Mouse (Mus musculus) heart, embryonic 14.5 days (tissue): ENCODE results near the gene Bcas3. TPM values are rescaled to one million over a fixed set of nuclear protein-coding genes. Genes with fewer than 3 reads are reported as not detected.

Experiments
- ATAC-seq: fragments of 200-750 bp; cut with Nextera tagmentation; 2 replicates; pipeline ENCODE4 v1.8.0; 2017; ENCODE audit warnings: low read depth, moderate TSS enrichment; ENCODE audit not compliant: insufficient number of reproducible peaks, insufficient read depth, low FRiP score
- H3K27ac ChIP-seq, 2 experiments: fragments of 200-500 bp in 1 of 2; fragments of 300-500 bp in 1 of 2; sonication (generic) in 1 of 2; replicated peaks in 1 of 2; 2 replicates each; pipeline ENCODE4 v1.5.1; 2012 to 2014; ENCODE audit warnings: low read depth in 2 of 2, low read length in 2 of 2, control low read depth in 1 of 2, mild to moderate bottlenecking in 1 of 2, mixed read lengths in 1 of 2; ENCODE audit not compliant: control insufficient read depth in 1 of 2, insufficient read depth in 1 of 2
- H3K27me3 ChIP-seq: fragments of 300-500 bp; sonication (generic); 2 replicates; pipeline ENCODE4 v1.6.1; 2014; ENCODE audit warnings: mild to moderate bottlenecking, low read length, control low read depth; ENCODE audit not compliant: control insufficient read depth, insufficient read depth
- H3K36me3 ChIP-seq: fragments of 300-500 bp; sonication (generic); 2 replicates; pipeline ENCODE4 v1.6.1; 2014; ENCODE audit warnings: mild to moderate bottlenecking, control low read depth, low read length, mixed read lengths; ENCODE audit not compliant: control insufficient read depth, insufficient read depth
- H3K4me1 ChIP-seq, 2 experiments: fragments of 200-500 bp in 1 of 2; fragments of 300-500 bp in 1 of 2; sonication (generic) in 1 of 2; 2 replicates each; pipeline ENCODE4 v1.6.1; 2012 to 2014; ENCODE audit warnings: low read length in 2 of 2, control low read depth in 1 of 2, mixed read lengths in 1 of 2; ENCODE audit not compliant: control insufficient read depth in 2 of 2, insufficient read depth in 2 of 2
- H3K4me2 ChIP-seq: fragments of 300-500 bp; sonication (generic); 2 replicates; pipeline ENCODE4 v1.6.1; 2014; ENCODE audit warnings: mild to moderate bottlenecking, low read length
- H3K4me3 ChIP-seq, 2 experiments: fragments of 200-500 bp in 1 of 2; fragments of 300-500 bp in 1 of 2; sonication (generic) in 1 of 2; 2 replicates each; pipeline ENCODE4 v1.5.1; 2012 to 2014; ENCODE audit warnings: low read length in 2 of 2, mild to moderate bottlenecking in 2 of 2, control low read depth in 1 of 2, low read depth in 1 of 2, moderate library complexity in 1 of 2; ENCODE audit not compliant: control insufficient read depth in 1 of 2, insufficient read depth in 1 of 2
- H3K9ac ChIP-seq: fragments of 300-500 bp; sonication (generic); 2 replicates; pipeline ENCODE4 v1.6.1; 2014; ENCODE audit warnings: mild to moderate bottlenecking, low read length
- H3K9me3 ChIP-seq: fragments of 300-500 bp; sonication (generic); 2 replicates; pipeline ENCODE4 v1.6.1; 2016; ENCODE audit warnings: low read length, control low read depth; ENCODE audit not compliant: control insufficient read depth
- WGBS: fragments of 180-500 bp; shearing (Covaris S2); extraction: QIAGEN DNeasy Blood & Tissue Kit; methylation state at CpG from one replicate; pipeline ENCODE4 v1.1.7; 2014; 5-methylcytosine and 5-hydroxymethylcytosine counted together
- polyA plus RNA-seq: library from polyadenylated mRNA; unstranded; fragments of >200 nt; fragmentation: Nextera tagmentation; extraction: Ambion mirVana; gene quantifications from 2 replicates; pipeline ENCODE4 v1.2.1, GENCODE M21; 2014

Bcas3 gene
- polyA plus RNA-seq, 1 experiment from 2014 or later: 22.5 TPM

DNA sequence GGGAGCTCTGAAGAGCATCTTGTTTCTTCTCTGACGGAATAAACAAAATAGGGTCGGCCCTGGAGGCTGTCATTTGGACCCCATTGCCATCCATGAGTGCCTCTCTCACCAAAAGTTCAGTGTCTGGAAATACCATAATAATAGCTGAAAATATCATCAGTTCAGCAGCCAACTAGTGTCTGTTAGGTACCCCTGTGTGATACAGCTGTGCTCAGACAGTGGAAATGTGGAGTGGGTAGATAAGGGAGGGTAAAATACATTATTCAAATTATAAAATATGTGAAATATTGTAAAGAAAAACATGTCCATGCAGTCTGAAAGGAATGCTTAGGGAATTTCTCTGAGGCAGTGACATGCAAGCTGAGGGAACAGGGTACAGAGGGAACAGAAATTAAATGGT is 416.8 kb downstream of the Bcas3 start:
- 80% methylated on average over 2 of the region's 2 CpGs for WGBS
- Histone ChIP-seq H3K36me3 (no peaks in the 10 kb centered on the region), H3K9me3 (no peaks in the 10 kb centered on the region), H3K27me3 (peaks cover 20% of the 10 kb centered on the region), H3K27ac (no peak overlapping the region), H3K4me3 (no peak overlapping the region), H3K4me1 (peaks cover 7 to 8% of the 10 kb centered on the region in 2 experiments), H3K9ac (no peak overlapping the region), H3K4me2 (no peak overlapping the region)
- ATAC-seq: no peak

DNA sequence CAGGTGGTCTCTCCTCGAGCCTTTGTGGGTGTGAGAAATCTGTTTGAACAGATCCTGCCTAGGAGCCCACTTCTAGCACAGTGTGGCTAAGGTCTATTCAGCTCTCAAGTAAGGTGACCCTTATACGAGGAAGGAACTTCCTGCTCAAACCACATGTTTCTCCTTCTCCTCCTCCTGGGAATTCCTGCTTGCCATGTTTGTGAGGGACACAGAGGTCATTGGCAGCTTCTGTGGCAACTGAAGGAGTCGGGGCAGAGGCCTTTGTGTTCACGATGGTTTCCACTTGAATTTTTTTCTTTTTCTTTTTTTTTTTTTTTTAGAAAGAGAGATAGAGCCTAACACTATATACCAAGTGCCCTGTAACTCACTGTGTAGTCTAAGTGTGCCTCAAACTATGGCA is 420.4 kb downstream of the Bcas3 start:
- Histone ChIP-seq H3K36me3 (no peaks in the 10 kb centered on the region), H3K27ac (no peak overlapping the region), H3K4me2 (no peak overlapping the region), H3K9me3 (no peaks in the 10 kb centered on the region), H3K27me3 (peaks cover 24% of the 10 kb centered on the region), H3K4me1 (peaks cover 0 to 4% of the 10 kb centered on the region in 2 experiments; a peak in 1 of 4 replicates), H3K9ac (no peak overlapping the region), H3K4me3 (no peak overlapping the region)
- WGBS: 63% methylated on average over 4 of the region's 4 CpGs
- no peak for ATAC-seq

DNA sequence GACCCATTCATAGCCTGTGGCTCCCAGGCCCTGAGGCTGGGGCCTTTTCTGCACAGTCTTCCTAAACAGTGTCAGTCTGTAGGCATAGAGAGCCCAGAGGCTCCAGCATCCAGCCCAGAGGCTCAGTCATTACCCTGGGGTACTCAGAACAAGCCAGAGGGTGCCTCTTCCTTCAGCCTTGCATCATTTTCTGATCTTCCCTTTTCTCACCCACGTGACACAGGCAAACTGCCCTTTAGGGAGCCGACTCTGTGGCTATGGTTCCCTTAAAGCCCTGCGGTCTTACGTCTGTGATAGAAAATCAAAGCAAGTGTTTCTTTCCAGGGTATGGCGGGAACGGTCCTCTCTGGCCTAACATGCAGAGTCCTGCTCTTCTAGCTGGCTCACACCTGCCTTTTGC is 421.7 kb downstream of the Bcas3 start:
- no peak overlapping the region for H3K4me3 ChIP-seq
- no peaks in the 10 kb centered on the region for H3K36me3 ChIP-seq
- no peak overlapping the region for H3K9ac ChIP-seq
- no peak for ATAC-seq
- H3K27ac ChIP-seq: no peak overlapping the region
- H3K27me3 ChIP-seq: peaks cover 34% of the 10 kb centered on the region
- no peak overlapping the region for H3K4me2 ChIP-seq
- WGBS: 76% methylated on average over 6 of the region's 6 CpGs
- H3K9me3 ChIP-seq: no peaks in the 10 kb centered on the region
- peaks cover 0 to 4% of the 10 kb centered on the region in 2 experiments; a peak in 1 of 4 replicates for H3K4me1 ChIP-seq

DNA sequence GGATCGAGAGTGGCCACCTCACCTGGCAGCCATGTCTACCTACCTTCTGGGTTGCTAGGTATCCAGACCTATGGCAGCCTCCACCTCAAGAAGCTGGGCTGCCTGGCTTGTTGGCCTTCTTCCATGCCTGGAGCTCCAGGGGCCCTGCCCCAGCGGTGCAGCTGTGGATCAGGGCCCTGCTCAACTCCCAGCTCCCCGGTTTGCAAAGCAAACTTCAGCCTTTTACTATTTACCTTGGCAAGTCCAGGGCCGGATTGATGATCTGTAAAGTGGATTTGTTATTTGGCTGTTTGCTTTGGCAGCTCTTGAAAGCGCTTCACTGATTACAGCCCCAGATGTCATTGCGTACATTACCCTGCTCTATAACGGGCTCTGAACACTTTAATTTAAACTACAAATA is 422.5 kb downstream of the Bcas3 start:
- Histone ChIP-seq H3K27ac (no peak overlapping the region), H3K4me3 (no peak overlapping the region), H3K27me3 (peaks cover 41% of the 10 kb centered on the region), H3K9ac (no peak overlapping the region), H3K36me3 (no peaks in the 10 kb centered on the region), H3K4me2 (no peak overlapping the region), H3K9me3 (no peaks in the 10 kb centered on the region), H3K4me1 (peaks cover 0 to 4% of the 10 kb centered on the region in 2 experiments; a peak in 1 of 4 replicates)
- 42% methylated on average over 7 of the region's 7 CpGs for WGBS
- no peak for ATAC-seq

DNA sequence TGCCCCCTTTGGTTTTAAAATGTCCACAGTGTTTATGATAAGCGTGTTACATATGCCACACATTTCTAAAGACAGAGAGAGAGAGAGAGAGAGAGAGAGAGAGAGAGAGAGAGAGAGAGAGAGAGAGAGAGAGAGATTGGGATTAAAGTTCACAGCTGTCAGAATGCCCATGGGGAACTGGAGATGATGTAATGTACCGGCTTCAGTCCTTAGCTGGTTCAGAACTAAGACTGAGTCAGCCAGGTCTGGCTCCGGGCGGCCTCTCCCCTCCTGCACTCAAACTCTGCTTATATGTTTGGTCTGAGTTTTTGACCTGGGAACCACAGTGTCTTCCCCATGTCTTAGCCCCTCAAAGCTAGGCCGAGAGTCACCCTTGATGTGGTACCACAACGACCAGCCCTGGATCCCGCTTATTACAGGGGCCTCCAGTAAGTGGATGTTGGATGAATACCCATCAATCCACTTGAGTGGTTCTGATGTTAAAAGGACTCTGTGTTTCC is 423.9 kb downstream of the Bcas3 start:
- no peak overlapping the region for H3K27ac ChIP-seq
- no peaks in the 10 kb centered on the region for H3K9me3 ChIP-seq
- WGBS: 72% methylated on average over 7 of the region's 7 CpGs
- H3K4me2 ChIP-seq: no peak overlapping the region
- ATAC-seq: no peak
- H3K27me3 ChIP-seq: peaks cover 50% of the 10 kb centered on the region
- H3K4me1 ChIP-seq: peaks cover 0 to 4% of the 10 kb centered on the region in 2 experiments; a peak in 1 of 4 replicates
- H3K36me3 ChIP-seq: no peaks in the 10 kb centered on the region
- H3K9ac ChIP-seq: no peak overlapping the region
- H3K4me3 ChIP-seq: no peak overlapping the region

DNA sequence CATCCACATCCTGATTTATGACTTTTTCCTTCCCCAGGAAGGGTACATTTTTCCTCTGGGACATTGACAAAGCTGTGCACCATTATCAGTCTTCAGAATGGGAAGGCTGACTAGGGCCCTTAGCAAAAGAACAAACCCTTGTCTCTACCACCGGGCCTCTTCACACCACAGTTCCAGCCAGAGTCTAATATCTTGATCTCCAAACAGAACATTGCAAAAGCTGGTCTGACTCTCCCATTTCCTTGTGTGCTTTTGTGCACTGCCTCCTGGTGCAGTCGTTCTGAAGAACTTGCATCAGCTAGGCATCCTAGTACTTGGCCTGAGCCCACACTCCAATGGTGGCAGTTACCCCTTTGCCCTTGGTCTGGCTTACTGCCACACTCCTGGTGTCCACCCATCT is 425.0 kb downstream of the Bcas3 start:
- Histone ChIP-seq H3K9ac (no peak overlapping the region), H3K27ac (no peak overlapping the region), H3K4me1 (peaks cover 0 to 4% of the 10 kb centered on the region in 2 experiments; a peak in 1 of 4 replicates), H3K4me3 (no peak overlapping the region), H3K4me2 (no peak overlapping the region), H3K9me3 (no peaks in the 10 kb centered on the region), H3K36me3 (no peaks in the 10 kb centered on the region), H3K27me3 (peaks cover 42% of the 10 kb centered on the region)
- WGBS: 88% methylated on average over 2 of the region's 2 CpGs
- no peak for ATAC-seq

DNA sequence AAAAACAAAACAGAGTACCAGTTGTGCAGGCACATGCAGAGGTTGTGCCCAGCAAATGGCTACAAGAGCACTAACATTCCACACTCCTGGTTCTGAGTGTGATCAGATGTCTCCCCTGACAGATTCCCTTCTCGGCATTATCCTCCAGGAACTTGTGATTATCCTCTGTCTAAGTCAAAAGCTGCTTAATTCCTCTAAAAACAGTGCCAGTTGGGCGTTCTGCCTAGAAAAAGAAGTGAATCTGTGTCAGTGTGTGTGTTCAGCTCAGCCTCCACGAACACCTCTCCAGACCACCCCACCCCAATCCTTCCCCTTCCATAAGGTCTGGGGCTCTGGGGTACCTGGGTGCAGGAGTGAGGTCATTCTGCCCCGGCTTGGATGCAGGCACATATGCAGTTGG is 427.3 kb downstream of the Bcas3 start:
- Histone ChIP-seq H3K36me3 (no peaks in the 10 kb centered on the region), H3K4me1 (peaks cover 0 to 3% of the 10 kb centered on the region in 2 experiments; a peak in 1 of 4 replicates), H3K27me3 (peaks cover 46% of the 10 kb centered on the region), H3K27ac (no peak overlapping the region), H3K9me3 (no peaks in the 10 kb centered on the region), H3K9ac (no peak overlapping the region), H3K4me2 (no peak overlapping the region), H3K4me3 (no peak overlapping the region)
- no peak for ATAC-seq
- WGBS: 71% methylated on average over 4 of the region's 4 CpGs

DNA sequence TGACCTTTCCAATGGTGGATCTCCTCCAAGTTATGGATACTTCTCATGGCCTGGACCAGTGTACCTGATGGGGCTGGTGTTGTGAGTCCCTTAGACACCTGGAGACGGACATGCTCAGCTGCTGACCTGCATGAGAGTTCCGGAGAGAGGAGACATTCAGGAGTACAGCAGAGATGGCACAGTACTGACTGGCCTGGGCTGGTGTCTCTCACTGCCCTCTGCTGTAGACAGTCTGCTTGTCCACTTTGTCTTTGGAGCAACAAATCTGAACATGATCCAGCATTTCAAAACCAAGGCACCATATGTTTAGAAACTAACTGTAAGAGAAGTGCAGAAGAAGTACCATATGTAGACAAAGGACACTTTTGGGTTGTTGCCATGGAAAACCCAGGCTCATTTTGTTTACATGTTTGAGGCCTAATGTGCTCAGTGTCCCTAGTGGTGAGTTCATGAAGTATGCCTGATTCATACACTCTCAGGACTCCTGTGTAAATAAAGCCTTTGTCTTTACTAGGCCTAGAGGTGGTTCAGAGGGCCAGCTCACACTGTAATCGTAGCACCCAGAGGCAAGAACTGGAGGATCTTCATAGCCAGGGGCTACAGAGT is 433.2 kb downstream of the Bcas3 start:
- 78% methylated on average over 3 of the region's 3 CpGs for WGBS
- ATAC-seq: no peak
- H3K27me3 ChIP-seq: peaks cover 47% of the 10 kb centered on the region

More for the DNA sequence above, 433.2 kb downstream of the Bcas3 start:
- H3K4me2 ChIP-seq: no peak overlapping the region
- H3K9me3 ChIP-seq: no peaks in the 10 kb centered on the region
- H3K27ac ChIP-seq: no peak overlapping the region
- H3K4me3 ChIP-seq: no peak overlapping the region
- no peaks in the 10 kb centered on the region for H3K36me3 ChIP-seq
- H3K4me1 ChIP-seq: no peaks in the 10 kb centered on the region; a peak in 1 of 4 replicates
- no peak overlapping the region for H3K9ac ChIP-seq
